Mouse (Mus musculus): Measurements from ENCODE around the gene Rrp1. TPM values are rescaled to one million over a fixed set of nuclear protein-coding genes. Genes with fewer than 3 reads are reported as not detected.

Gene Rrp1
- polyA plus RNA-seq, 1 experiment: 42.0 TPM

DNA sequence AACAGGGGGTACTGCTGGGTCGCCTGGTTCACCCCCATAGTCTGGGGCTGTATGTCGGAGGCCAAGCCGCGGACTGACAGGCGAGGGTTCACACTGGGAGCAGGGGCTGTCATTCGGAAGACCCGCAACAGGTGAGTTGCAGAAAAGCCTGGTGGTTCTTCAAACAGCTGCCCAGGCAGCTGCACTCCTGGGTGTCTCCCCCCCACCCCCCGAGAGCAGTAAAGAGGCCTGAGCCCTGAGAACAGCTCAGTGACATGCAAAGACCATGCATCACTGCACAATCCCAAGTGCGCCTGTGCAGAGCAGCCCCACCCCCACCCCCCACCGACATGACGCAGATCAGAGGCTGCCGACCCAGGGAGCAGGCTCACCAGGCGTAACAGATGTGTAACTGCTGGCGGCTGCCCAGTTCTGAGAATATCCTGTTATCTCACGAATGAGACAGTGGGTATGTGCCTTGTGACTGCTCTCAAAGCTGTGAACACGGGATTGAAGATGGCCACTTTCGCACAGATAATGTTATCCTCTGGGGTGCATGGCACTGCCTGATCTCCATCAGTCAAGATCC, 13.7 kb downstream of the Rrp1 start:
- Histone ChIP-seq H3K36me3 (ENCODE audit: control insufficient read depth, insufficient read depth, low read length) (peaks cover 37% of the 10 kb centered on the region), H3K27ac (ENCODE audit: insufficient read depth, low read depth, low read length) (no peak overlapping the region), H3K27me3 (ENCODE audit: control insufficient read depth, insufficient read depth, low read length) (no peaks in the 10 kb centered on the region), H3K4me3 (ENCODE audit: low read depth, low read length) (no peak overlapping the region), H3K4me1 (ENCODE audit: control insufficient read depth, insufficient read depth, insufficient read length, low read length) (no peaks in the 10 kb centered on the region)
- no peak for TF ChIP-seq POLR2A (IDR thresholded peaks at IDR 0.05; ENCODE audit: low read depth, low read length)
- no peak for TF ChIP-seq CTCF (IDR thresholded peaks at IDR 0.05; ENCODE audit: extremely low read depth, insufficient read length, insufficient replicate concordance, low read depth, low read length)
- WGBS: 50% methylated on average over 17 of the region's 17 CpGs

DNA sequence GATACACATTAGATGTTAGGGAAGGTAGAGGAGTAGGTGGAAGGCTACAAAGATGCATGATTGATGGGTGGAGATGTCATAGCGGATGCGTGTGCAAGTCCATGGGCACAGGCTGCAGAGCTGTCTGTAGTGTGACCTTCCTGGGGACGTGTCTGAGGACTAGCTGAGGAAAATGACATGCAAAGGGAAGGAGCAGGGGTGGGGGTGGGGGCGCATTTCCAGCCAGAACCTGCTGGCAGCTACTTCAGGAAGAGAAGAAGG, 16.3 kb downstream of the Rrp1 start:
- no peak for TF ChIP-seq CTCF (IDR thresholded peaks at IDR 0.05; ENCODE audit: extremely low read depth, insufficient read length, insufficient replicate concordance, low read depth, low read length)
- TF ChIP-seq POLR2A (IDR thresholded peaks at IDR 0.05; ENCODE audit: low read depth, low read length): no peak
- no peaks in the 10 kb centered on the region for H3K27me3 ChIP-seq (ENCODE audit: control insufficient read depth, insufficient read depth, low read length)
- H3K27ac ChIP-seq (ENCODE audit: insufficient read depth, low read depth, low read length): no peak overlapping the region
- no peak overlapping the region for H3K4me3 ChIP-seq (ENCODE audit: low read depth, low read length)
- no peaks in the 10 kb centered on the region for H3K4me1 ChIP-seq (ENCODE audit: control insufficient read depth, insufficient read depth, insufficient read length, low read length)
- peaks cover 12% of the 10 kb centered on the region for H3K36me3 ChIP-seq (ENCODE audit: control insufficient read depth, insufficient read depth, low read length)
- WGBS: 54% methylated on average over 4 of the region's 4 CpGs

DNA sequence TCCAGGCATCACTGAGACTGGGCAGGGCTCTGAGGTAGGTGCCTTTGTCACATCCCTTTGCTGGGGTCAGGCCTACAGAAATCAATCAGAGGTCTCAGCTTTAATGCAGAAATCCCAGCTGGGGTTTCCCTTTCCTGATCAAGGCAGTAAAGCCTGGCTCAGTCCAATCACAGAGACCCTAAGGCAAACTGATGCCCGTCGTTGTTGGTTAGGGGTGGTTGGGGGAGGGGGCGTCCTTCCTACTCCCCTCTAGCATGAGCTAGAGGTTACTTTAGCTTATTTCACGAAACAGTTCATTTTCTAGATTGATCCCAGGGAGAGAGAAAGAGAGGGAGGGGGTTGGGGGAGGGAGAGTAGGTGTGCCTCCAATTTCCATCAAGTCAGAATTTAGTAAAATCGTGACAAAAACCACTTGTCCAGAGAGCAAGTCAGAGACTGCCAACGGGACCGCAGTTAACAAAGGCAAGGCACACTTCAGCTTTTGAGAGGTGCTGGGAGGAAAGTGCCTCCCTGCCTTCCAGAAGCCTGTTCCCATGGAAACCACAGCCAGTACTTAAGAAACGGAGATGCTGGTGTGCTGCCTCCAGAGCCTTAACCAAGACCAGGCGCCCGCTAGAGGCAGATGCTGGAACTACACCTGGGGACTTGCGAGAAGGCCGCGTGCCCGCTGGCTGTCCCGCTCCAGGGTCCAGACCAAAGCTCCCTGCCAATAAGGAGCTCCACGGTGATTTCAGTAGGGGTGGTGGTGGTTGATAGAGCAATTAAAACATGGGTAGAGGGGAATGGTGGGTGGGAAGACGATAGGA, 16.8 kb downstream of the Rrp1 start:
- Histone ChIP-seq H3K4me1 (ENCODE audit: control insufficient read depth, insufficient read depth, insufficient read length, low read length) (no peaks in the 10 kb centered on the region), H3K4me3 (ENCODE audit: low read depth, low read length) (no peak overlapping the region), H3K27me3 (ENCODE audit: control insufficient read depth, insufficient read depth, low read length) (no peaks in the 10 kb centered on the region), H3K36me3 (ENCODE audit: control insufficient read depth, insufficient read depth, low read length) (peaks cover 8% of the 10 kb centered on the region), H3K27ac (ENCODE audit: insufficient read depth, low read depth, low read length) (no peak overlapping the region)
- WGBS: 14% methylated on average over 17 of the region's 17 CpGs
- no peak for TF ChIP-seq POLR2A (IDR thresholded peaks at IDR 0.05; ENCODE audit: low read depth, low read length)
- TF ChIP-seq CTCF (IDR thresholded peaks at IDR 0.05; ENCODE audit: extremely low read depth, insufficient read length, insufficient replicate concordance, low read depth, low read length): peak; percentile 92

DNA sequence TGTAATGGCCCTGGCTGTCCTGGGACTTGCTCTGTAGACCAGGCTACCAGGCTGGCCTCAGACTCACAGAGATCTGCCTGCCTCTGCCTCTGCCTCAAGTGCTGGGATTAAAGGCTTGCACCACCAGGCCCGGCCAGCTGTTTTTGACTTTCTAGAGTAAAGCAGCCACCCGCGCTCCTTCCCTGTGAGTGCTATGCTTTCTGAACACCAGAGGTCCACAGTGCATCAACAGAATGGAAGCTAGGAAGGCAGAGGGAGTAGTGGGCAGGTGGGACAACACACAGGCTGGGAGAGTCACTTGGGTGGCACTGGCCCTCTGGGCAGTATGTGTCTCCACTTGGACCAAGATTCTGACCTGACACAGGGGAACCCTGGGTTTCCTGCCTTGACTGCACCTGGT, 17.5 kb downstream of the Rrp1 start:
- Histone ChIP-seq H3K27me3 (ENCODE audit: control insufficient read depth, insufficient read depth, low read length) (no peaks in the 10 kb centered on the region), H3K36me3 (ENCODE audit: control insufficient read depth, insufficient read depth, low read length) (peaks cover 4% of the 10 kb centered on the region), H3K4me3 (ENCODE audit: low read depth, low read length) (no peak overlapping the region), H3K4me1 (ENCODE audit: control insufficient read depth, insufficient read depth, insufficient read length, low read length) (no peaks in the 10 kb centered on the region; the same call in 1 of the 2 replicates), H3K27ac (ENCODE audit: insufficient read depth, low read depth, low read length) (no peak overlapping the region)
- WGBS: 94% methylated on average over 3 of the region's 3 CpGs
- no peak for TF ChIP-seq CTCF (IDR thresholded peaks at IDR 0.05; ENCODE audit: extremely low read depth, insufficient read length, insufficient replicate concordance, low read depth, low read length)

DNA sequence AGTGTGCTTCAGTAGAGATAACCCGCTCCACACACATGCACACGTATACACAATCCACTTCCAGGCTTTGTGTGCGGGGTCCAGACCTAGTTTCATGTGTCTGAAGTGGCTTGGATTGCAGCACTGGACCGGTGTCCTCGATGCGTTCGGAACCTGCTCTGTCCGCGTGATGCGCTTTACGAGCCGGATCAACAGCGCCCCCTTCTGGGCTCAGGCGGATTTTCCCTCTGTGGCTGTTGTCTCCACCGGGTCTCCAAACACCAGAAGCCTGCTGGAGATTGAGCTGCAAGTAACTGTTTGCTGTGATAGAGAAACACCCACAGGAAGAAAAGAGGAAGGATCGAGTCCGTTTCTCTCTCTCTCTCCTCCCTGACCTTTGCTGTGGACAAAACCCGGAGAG, 20.8 kb downstream of the Rrp1 start:
- TF ChIP-seq CTCF (IDR thresholded peaks at IDR 0.05; ENCODE audit: extremely low read depth, insufficient read length, insufficient replicate concordance, low read depth, low read length) (peak; percentile 92), POLR2A (IDR thresholded peaks at IDR 0.05; ENCODE audit: low read depth, low read length) (no peak)
- Histone ChIP-seq H3K27me3 (ENCODE audit: control insufficient read depth, insufficient read depth, low read length) (no peaks in the 10 kb centered on the region), H3K36me3 (ENCODE audit: control insufficient read depth, insufficient read depth, low read length) (no peaks in the 10 kb centered on the region)

DNA sequence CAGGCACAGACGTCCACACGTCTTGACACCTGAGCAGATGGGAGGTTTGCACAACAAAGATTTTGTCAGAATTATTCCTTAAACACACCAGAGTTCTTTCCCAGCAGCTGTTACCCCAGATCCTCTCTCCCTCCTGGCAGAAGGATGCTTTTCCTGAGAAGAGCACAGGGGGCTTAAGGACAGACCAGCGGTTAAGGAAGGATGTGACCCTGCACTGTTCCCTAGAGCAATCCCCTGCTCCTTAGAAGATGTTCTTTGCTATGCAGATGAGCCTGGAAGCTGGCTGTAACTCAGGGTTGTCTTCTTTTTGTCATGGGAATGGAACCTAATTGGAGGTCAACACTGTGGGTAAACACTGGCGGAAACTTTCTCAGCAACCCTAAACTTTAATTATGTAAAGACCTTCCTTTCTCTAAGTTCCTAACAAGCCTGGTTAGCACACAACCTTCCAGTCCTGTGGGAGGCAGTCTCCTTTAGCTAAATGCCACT, 21.8 kb downstream of the Rrp1 start:
- H3K4me1 ChIP-seq (ENCODE audit: control insufficient read depth, insufficient read depth, insufficient read length, low read length): no peaks in the 10 kb centered on the region; the same call in 1 of the 2 replicates

More for the DNA sequence above, 20.8 kb downstream of the Rrp1 start:
- Histone ChIP-seq H3K27ac (ENCODE audit: insufficient read depth, low read depth, low read length) (no peak overlapping the region), H3K4me1 (ENCODE audit: control insufficient read depth, insufficient read depth, insufficient read length, low read length) (no peaks in the 10 kb centered on the region; the same call in 1 of the 2 replicates), H3K4me3 (ENCODE audit: low read depth, low read length) (no peak overlapping the region)
- 4% methylated on average over 18 of the region's 18 CpGs for WGBS

DNA sequence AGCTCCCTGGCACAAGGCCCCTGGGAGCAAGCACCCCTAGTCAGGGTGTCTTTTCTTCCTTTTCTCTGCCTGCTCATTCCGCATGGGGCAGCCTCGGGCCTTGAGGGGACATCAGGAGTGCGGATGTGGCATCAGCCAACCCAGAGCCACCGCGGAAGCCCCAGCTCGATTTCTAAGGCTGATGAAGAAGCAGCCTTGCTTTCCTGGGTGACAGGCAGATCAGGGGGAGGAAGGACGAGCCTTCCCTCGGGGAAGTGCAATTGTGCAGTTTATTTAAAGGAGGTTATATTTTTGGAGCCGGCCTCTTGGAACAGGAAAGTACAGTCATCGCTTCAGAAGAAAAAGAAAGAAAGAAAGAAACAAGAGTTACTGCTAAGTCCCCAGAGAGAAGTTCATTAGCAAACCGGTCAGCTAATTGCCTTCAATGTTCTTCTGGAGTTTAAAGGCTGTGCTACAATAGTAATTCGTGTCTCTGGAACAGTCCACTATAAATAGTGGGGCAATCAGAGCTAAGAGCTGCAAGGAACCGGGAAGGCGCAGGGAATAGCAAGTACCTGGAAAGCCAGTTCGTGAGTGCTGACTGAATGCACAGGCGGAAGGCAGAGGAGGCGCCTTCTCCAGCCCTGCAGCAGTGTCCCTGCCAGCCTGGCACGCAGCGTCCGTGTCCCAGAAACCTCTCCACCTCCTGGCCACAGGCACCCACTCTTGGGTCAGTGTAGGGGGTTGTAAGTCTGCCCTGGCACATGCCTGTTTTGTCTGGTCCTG, 24.4 kb downstream of the Rrp1 start:
- TF ChIP-seq CTCF (IDR thresholded peaks at IDR 0.05; ENCODE audit: extremely low read depth, insufficient read length, insufficient replicate concordance, low read depth, low read length) (no peak), POLR2A (IDR thresholded peaks at IDR 0.05; ENCODE audit: low read depth, low read length) (no peak)

More for the DNA sequence above, 21.8 kb downstream of the Rrp1 start:
- Histone ChIP-seq H3K27me3 (ENCODE audit: control insufficient read depth, insufficient read depth, low read length) (no peaks in the 10 kb centered on the region), H3K36me3 (ENCODE audit: control insufficient read depth, insufficient read depth, low read length) (no peaks in the 10 kb centered on the region), H3K27ac (ENCODE audit: insufficient read depth, low read depth, low read length) (no peak overlapping the region), H3K4me3 (ENCODE audit: low read depth, low read length) (no peak overlapping the region)
- WGBS: 42% methylated on average over 4 of the region's 4 CpGs
- TF ChIP-seq CTCF (IDR thresholded peaks at IDR 0.05; ENCODE audit: extremely low read depth, insufficient read length, insufficient replicate concordance, low read depth, low read length) (no peak), POLR2A (IDR thresholded peaks at IDR 0.05; ENCODE audit: low read depth, low read length) (no peak)

More for the DNA sequence above, 24.4 kb downstream of the Rrp1 start:
- Histone ChIP-seq H3K27me3 (ENCODE audit: control insufficient read depth, insufficient read depth, low read length) (no peaks in the 10 kb centered on the region), H3K36me3 (ENCODE audit: control insufficient read depth, insufficient read depth, low read length) (no peaks in the 10 kb centered on the region), H3K4me3 (ENCODE audit: low read depth, low read length) (no peak overlapping the region), H3K4me1 (ENCODE audit: control insufficient read depth, insufficient read depth, insufficient read length, low read length) (no peaks in the 10 kb centered on the region; the same call in 1 of the 2 replicates), H3K27ac (ENCODE audit: insufficient read depth, low read depth, low read length) (no peak overlapping the region)
- WGBS: 77% methylated on average over 20 of the region's 20 CpGs
